Mouse (Mus musculus) erythroblast, embryonic 14.5 days (primary cell): ENCODE data around the gene Nfib.

Experiments
- GATA1 ChIP-seq: IDR thresholded peaks from 2 replicates; pipeline ENCODE4 v1.6.1; 2012; ENCODE audit warnings: low read length, inconsistent platforms, mixed read lengths
- TAL1 ChIP-seq: IDR thresholded peaks from 3 replicates; pipeline ENCODE4 v1.6.1; 2012; ENCODE audit warnings: low read length, inconsistent platforms, mixed read lengths

DNA sequence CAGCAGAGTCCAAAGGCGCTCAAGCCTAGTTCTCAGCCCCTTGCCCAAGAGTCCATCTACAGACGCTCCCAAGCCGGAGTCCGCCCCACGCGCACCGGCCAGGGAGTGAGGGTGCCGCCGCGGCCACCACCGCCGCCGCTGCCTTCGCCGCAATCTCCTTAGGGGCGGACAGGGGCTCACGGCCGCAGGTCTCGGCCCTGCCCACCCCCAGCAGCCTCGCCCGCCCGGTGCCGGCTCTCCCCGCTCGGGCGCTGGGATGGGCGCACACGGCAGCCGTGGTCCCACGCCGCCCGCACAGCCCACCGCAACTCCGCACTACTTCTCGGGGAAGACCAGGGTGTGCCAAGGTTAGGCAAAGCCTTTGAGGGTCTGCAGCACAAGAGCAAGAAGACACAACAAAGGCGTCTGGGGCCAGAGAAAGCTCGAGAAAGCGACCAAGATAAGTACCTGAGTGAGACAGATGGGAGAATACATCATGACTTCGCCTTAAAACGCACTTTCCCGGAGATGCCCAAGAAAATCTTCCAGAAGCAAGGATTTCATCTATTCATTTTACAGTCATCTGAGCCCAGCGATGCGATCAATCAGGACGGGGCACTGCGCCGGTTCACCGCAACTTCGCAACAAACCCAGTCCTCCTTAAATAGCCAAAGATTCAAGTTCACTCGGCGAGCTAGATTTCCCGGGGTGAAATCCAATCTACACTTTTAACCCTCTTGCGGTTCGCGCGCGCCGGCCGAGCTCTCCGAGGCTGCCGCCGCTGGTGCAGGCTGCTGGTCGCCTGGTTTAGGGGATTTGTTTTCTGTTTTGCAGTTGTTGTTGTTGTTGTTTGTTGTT is 201.0 kb downstream of the Nfib start:
- TF ChIP-seq TAL1 (no peak), GATA1 (no peak)
